Mouse (Mus musculus): Measurements from ENCODE around the gene Tfb2m. TPM values are rescaled to one million over a fixed set of nuclear protein-coding genes. Genes with fewer than 3 reads are reported as not detected.

The Tfb2m gene
- polyA plus RNA-seq, 1 experiment from 2014 or later: 25.6 TPM

DNA sequence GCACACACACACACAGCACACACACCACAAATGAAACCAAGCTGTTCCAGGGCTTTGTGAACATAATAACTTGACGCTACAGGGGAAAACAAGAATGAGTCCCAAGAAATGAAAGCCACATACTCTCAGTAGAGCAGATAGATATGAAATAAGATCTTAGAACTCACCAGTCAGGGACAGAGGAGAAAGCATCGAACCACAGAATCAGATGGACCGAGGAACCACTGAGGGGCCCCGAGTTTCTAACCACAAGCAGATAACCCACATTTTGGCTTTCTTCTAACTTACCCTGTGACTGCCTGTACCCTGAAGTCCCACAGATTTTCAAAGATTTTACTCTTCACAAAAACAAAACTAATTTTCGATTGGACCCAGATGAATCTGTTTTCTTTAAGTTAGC is 53.2 kb downstream of the Tfb2m start:
- H3K4me3 ChIP-seq: no peak overlapping the region
- H3K36me3 ChIP-seq: no peaks in the 10 kb centered on the region
- no peak for ATAC-seq (ENCODE audit: insufficient number of reproducible peaks, low FRiP score)
- no peak overlapping the region for H3K4me2 ChIP-seq
- peaks cover 7% of the 10 kb centered on the region for H3K4me1 ChIP-seq (replicated peaks)
- H3K9me3 ChIP-seq (replicated peaks): no peaks in the 10 kb centered on the region
- 76% methylated on average over 5 of the region's 5 CpGs for WGBS
- H3K27me3 ChIP-seq (replicated peaks): no peaks in the 10 kb centered on the region
- H3K27ac ChIP-seq (ENCODE audit: poor library complexity, severe bottlenecking): no peak overlapping the region
- no peak overlapping the region for H3K9ac ChIP-seq

DNA sequence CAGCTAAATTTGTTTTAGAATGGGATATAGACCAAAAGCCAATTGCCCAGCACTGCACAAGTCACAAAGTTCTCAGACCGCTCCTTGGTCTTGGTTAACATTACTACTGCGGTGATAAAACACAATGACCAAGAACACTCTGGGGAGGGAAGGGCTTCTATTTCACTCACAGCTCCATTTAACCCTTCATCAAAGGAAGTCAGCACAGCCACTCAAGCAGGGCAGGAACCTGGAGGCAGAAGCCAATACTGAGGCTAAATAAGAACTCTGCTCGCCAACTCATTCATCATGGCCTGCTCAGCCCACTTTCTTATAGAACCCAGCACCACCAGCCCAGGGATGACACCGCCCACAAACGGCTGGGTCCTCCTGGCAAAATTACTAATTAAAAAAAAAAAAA is 57.5 kb downstream of the Tfb2m start:
- Histone ChIP-seq H3K4me1 (replicated peaks) (peaks cover 25% of the 10 kb centered on the region), H3K9ac (no peak overlapping the region), H3K9me3 (replicated peaks) (no peaks in the 10 kb centered on the region), H3K27ac (ENCODE audit: poor library complexity, severe bottlenecking) (peak overlapping the region; percentile 4; the same call in 1 of the 2 replicates), H3K4me2 (no peak overlapping the region), H3K27me3 (replicated peaks) (no peaks in the 10 kb centered on the region), H3K36me3 (no peaks in the 10 kb centered on the region), H3K4me3 (no peak overlapping the region)
- WGBS: 91% methylated on average over 5 of the region's 5 CpGs
- no peak for ATAC-seq (ENCODE audit: insufficient number of reproducible peaks, low FRiP score)

DNA sequence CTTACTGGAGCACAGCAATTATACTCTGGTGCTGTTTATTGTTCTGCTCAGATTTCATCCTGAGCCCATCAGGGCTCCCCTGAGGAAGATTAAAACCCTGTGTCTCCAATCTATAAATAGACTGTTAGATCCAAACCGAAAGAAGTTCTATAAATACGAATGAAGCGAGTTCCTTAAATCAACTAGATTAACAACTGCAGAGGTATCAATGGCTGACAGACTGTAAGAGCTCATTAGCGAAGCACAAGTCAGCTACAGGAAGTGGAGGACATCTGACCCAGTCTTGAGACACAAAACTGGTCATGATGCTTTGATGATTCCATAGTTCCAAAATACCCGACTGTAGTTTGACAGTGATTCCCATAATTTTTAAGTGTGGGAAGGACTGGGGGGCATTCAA is 58.1 kb downstream of the Tfb2m start:
- Histone ChIP-seq H3K4me3 (no peak overlapping the region), H3K27ac (ENCODE audit: poor library complexity, severe bottlenecking) (peak overlapping the region; percentile 4; the same call in 1 of the 2 replicates), H3K27me3 (replicated peaks) (no peaks in the 10 kb centered on the region), H3K4me2 (no peak overlapping the region), H3K9me3 (replicated peaks) (no peaks in the 10 kb centered on the region), H3K9ac (no peak overlapping the region), H3K4me1 (replicated peaks) (peaks cover 25% of the 10 kb centered on the region), H3K36me3 (no peaks in the 10 kb centered on the region)
- 44% methylated on average over 5 of the region's 5 CpGs for WGBS
- no peak; the same call in 1 of the 2 replicates for ATAC-seq (ENCODE audit: insufficient number of reproducible peaks, low FRiP score)

DNA sequence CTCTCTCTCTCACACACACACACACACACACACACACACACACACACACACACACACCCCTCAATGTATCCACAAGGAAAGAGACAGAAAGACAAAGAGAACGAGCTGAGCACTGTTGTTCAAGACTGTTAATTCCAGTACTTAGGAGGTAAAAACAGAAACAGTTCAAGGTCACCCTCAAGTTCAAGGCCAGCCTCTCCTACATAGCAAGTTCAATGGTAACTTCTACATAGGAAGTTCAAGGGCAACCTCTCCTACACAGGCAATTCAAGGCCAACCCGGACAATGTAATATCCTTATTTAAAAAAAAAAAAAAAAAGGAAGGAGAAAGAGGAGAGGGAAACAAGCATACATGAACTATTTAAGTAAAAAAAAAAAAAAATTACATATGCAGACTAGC is 58.8 kb downstream of the Tfb2m start:
- H3K9me3 ChIP-seq (replicated peaks): no peaks in the 10 kb centered on the region
- no peaks in the 10 kb centered on the region for H3K36me3 ChIP-seq
- no peaks in the 10 kb centered on the region for H3K27me3 ChIP-seq (replicated peaks)
- H3K4me3 ChIP-seq: no peak overlapping the region
- H3K27ac ChIP-seq (ENCODE audit: poor library complexity, severe bottlenecking): peak overlapping the region; percentile 66; the same call in 1 of the 2 replicates
- H3K9ac ChIP-seq: no peak overlapping the region
- ATAC-seq (ENCODE audit: insufficient number of reproducible peaks, low FRiP score): no peak
- no peak overlapping the region for H3K4me2 ChIP-seq
- 67% methylated on average over 2 of the region's 2 CpGs for WGBS
- peaks cover 25% of the 10 kb centered on the region for H3K4me1 ChIP-seq (replicated peaks)

DNA sequence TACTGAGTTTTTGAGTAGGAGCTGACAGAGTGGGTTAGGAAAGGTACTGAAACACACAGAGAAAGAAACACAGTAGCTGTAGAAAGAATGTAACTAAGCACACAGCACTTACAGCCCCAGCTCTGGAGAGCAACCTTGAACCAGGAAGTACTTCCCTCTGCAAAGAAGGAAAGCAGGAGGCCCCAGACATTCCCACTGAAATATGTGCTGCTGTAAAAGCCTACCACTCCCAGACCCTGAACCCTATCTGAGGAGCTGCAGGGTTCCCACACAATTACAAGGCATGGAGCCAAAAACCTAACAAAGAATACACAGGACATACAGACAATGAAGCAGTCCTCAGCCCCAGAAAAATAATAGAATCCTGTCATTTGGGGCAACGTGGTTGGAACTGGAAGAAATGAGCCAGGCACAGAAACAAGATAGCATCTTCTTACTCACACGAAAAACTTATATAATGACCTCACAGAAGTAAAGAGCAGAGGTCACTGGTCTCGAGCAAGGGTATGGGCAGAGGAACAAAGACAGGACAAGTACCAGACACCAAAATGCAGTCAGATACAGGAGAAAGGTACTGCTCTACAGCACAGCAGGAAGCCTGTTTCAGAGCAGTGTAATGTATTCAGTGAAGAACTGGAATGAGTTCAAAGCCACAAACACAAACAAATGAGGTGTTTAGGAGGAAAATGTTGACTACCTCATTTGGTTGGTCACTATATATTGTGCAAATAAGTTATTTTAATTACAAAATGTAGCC is 60.1 kb downstream of the Tfb2m start:
- 28% methylated on average over 3 of the region's 3 CpGs for WGBS
- Histone ChIP-seq H3K27ac (ENCODE audit: poor library complexity, severe bottlenecking) (peak overlapping the region; percentile 56), H3K36me3 (no peaks in the 10 kb centered on the region), H3K4me1 (replicated peaks) (peaks cover 25% of the 10 kb centered on the region), H3K4me3 (no peak overlapping the region), H3K9me3 (replicated peaks) (no peaks in the 10 kb centered on the region), H3K4me2 (no peak overlapping the region), H3K27me3 (replicated peaks) (no peaks in the 10 kb centered on the region), H3K9ac (no peak overlapping the region)
- peak; percentile 65 for ATAC-seq (ENCODE audit: insufficient number of reproducible peaks, low FRiP score)

DNA sequence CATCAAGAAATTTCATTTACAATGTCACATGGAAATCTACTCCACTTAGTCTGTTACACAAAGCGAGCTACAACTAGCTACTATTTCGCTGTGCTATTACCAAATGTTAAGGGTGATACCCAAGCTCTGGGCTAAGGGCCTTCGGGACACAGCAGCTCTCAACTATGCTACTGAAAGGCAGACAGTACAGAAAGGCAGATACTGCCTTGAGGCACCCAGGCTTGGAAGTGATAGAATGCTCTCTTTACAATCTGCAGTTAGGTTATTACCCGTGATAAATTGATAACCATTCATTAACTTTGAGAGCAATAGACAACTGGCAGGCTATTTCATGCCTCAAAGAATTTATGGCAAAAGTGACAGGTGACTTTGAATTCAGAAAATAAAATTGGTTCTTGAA is 65.2 kb downstream of the Tfb2m start:
- no peak overlapping the region for H3K9ac ChIP-seq
- 78% methylated on average over 4 of the region's 4 CpGs for WGBS
- ATAC-seq (ENCODE audit: insufficient number of reproducible peaks, low FRiP score): no peak

More for the DNA sequence above, 65.2 kb downstream of the Tfb2m start:
- H3K27ac ChIP-seq (ENCODE audit: poor library complexity, severe bottlenecking): no peak overlapping the region
- no peak overlapping the region for H3K4me3 ChIP-seq
- H3K9me3 ChIP-seq (replicated peaks): no peaks in the 10 kb centered on the region
- H3K4me1 ChIP-seq (replicated peaks): peaks cover 10% of the 10 kb centered on the region
- H3K36me3 ChIP-seq: no peaks in the 10 kb centered on the region
- H3K4me2 ChIP-seq: no peak overlapping the region
- no peaks in the 10 kb centered on the region for H3K27me3 ChIP-seq (replicated peaks)

Other genes with a start within 250 kb of the Tfb2m start
- gene Smyd3, start 28.2 kb downstream of the Tfb2m start, polyA plus RNA-seq (2016; fragmentation: Nextera tagmentation; extraction: Ambion mirVana): 11.5 and 12.2 TPM in 2 replicates
- 20.5 and 22.2 TPM in 2 replicates for gene Cnst, start 103 bp upstream of the Tfb2m start, polyA plus RNA-seq (2016; fragmentation: Nextera tagmentation; extraction: Ambion mirVana)
- gene Sccpdh, start 121.9 kb upstream of the Tfb2m start, polyA plus RNA-seq (2016; fragmentation: Nextera tagmentation; extraction: Ambion mirVana): 86.9 and 91.4 TPM in 2 replicates
- not detected in 2 replicates for gene Kif28, start 199.0 kb upstream of the Tfb2m start, polyA plus RNA-seq (2016; fragmentation: Nextera tagmentation; extraction: Ambion mirVana)